Comparison of ENCODE assay signal across 7 mouse cellular contexts in the genomic region with DNA sequence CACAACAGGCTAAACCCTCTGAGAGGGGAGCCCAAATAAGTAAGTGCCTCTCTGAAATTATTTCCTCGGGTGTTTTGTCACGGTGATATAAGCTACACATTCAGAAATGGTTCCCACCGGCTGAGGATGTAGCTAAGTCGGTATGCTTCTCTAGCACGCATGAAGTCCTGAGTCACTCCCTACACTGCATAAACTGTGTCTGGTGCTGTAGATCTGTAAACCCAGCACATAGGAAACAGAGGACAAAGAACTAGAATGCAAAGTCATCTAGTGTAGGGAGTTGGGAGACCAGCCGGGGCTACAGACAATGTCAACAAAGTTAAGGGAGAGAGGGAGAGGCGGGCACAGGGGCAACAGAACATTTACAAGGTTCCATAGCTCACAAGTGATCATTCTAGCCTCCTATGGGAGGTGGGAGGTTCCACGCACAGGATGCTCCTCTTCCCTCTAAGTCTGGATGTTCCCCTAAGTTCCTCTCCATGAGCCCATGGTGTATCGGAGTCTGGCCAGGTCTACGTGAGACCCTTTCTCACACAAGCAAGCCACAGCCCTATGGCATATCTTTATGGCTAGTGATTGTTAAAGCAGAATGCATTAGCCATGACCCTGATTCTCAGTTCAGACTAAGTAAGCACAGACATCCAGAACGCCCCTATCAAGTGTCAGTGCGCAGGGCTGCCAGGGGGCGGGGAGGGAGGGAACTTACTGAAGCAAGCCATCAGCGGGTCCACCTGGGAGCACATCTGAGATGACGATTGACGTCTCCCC.
DNase-seq lines count a peak whose midpoint lies in the region; ATAC-seq and TF ChIP-seq lines count a peak whose summit lies in the region.

No protein-coding gene starts in this region.

- ATAC-seq in liver, embryonic 11.5 days (replicated peaks; ENCODE audit: low FRiP score), result no peak
- no peak; the same call in 1 of the 2 replicates for ATAC-seq in limb, embryonic 14.5 days (ENCODE audit: low FRiP score, low read depth)

- no peaks in the 10 kb centered on the region for H3K9me3 ChIP-seq in liver, embryonic 11.5 days (ENCODE audit: control insufficient read depth, low read length)
- H3K9me3 ChIP-seq in limb, embryonic 14.5 days (ENCODE audit: control insufficient read depth, low read length), result no peaks in the 10 kb centered on the region

- peaks cover 17% of the 10 kb centered on the region for H3K36me3 ChIP-seq in liver, embryonic 11.5 days (ENCODE audit: control insufficient read depth, insufficient read depth, low read length)
- peaks cover 17% of the 10 kb centered on the region for H3K36me3 ChIP-seq in limb, embryonic 14.5 days (ENCODE audit: control insufficient read depth, insufficient read depth, low read length)

- no peaks in the 10 kb centered on the region for H3K27me3 ChIP-seq in liver, embryonic 11.5 days (replicated peaks; ENCODE audit: control insufficient read depth, insufficient read depth, low read length)
- H3K27me3 ChIP-seq in limb, embryonic 14.5 days (ENCODE audit: control insufficient read depth, insufficient read depth, low read length), result no peaks in the 10 kb centered on the region

- intact Hi-C loops in gastrocnemius, postnatal 14 days (cut with DNase I; ENCODE audit: low total_unique reads), result no loop called here

- H3K4me3 ChIP-seq in liver, embryonic 11.5 days (ENCODE audit: low read depth, low read length), result 0 out of 2 replicates have a peak overlapping the region, but pooled peaks have one; percentile 18
- H3K4me3 ChIP-seq in limb, embryonic 14.5 days (replicated peaks; ENCODE audit: low read length), result peak overlapping the region; percentile 29

- no peak for TF ChIP-seq POLR2A in limb, embryonic 14.5 days (IDR thresholded peaks at IDR 0.05; ENCODE audit: borderline replicate concordance, extremely low read depth, insufficient read depth, insufficient read length)

- H3K27ac ChIP-seq in liver, embryonic 11.5 days (ENCODE audit: low read depth, low read length), result no peak overlapping the region
- H3K27ac ChIP-seq in limb, embryonic 14.5 days (replicated peaks; ENCODE audit: low read depth, low read length), result no peak overlapping the region

- H3K4me2 ChIP-seq in liver, embryonic 11.5 days, result peak overlapping the region; percentile 41
- peak overlapping the region; percentile 49 for H3K4me2 ChIP-seq in limb, embryonic 14.5 days (replicated peaks; ENCODE audit: low read depth, low read length, severe bottlenecking)

- WGBS in liver, embryonic 11.5 days, result 57% methylated on average over 16 of the region's 16 CpGs
- WGBS in limb, embryonic 14.5 days, result 58% methylated on average over 16 of the region's 16 CpGs

- no peak overlapping the region for H3K9ac ChIP-seq in liver, embryonic 11.5 days (ENCODE audit: low read depth, low read length)
- peak overlapping the region; percentile 25; the same call in 1 of the 2 replicates for H3K9ac ChIP-seq in limb, embryonic 14.5 days (ENCODE audit: low read depth, low read length, severe bottlenecking)

- no peak for DNase-seq in liver, embryonic 11.5 days (ENCODE audit: low spot score)
- DNase-seq in liver (no peak), adipocyte (ENCODE audit: low spot score) (no peak)
- peak; percentile 30 for DNase-seq in gastrocnemius, postnatal 14 days
- no peak for DNase-seq in limb, embryonic 14.5 days (ENCODE audit: low spot score)
- peak; percentile 55 for DNase-seq in skeletal muscle tissue, adult 2 months (ENCODE audit: low read depth, low spot score)
- DNase-seq in cerebellum, adult 9-10 months, result no peak

- peaks cover 6% of the 10 kb centered on the region for H3K4me1 ChIP-seq in liver, embryonic 11.5 days (replicated peaks; ENCODE audit: control insufficient read depth, insufficient read depth, low read length)
- H3K4me1 ChIP-seq in limb, embryonic 14.5 days (ENCODE audit: control insufficient read depth, insufficient read depth, low read length), result peaks cover 10% of the 10 kb centered on the region

Comparison
In these comparisons a context has a peak if more than half of its experiments do, and no peak if none do; other contexts are left out.
1. DNase-seq: peak in gastrocnemius, postnatal 14 days (single experiment) and skeletal muscle tissue, adult 2 months (single experiment); none in liver, embryonic 11.5 days (single experiment), liver (single experiment), limb, embryonic 14.5 days (single experiment), cerebellum, adult 9-10 months (single experiment) and adipocyte (single experiment).